Mouse (Mus musculus) ES-E14 (cell line): ENCODE results near the gene Zfp423. TPM values are rescaled to one million over a fixed set of nuclear protein-coding genes. Genes with fewer than 3 reads are reported as not detected.

ENCODE experiments used
- DNase-seq: peaks from one replicate; pipeline ENCODE4 v3.0.0-alpha.2; 2013; ENCODE audit warnings: low read depth, low spot score
- H3K27ac ChIP-seq: 2 replicates; pipeline ENCODE4 v1.5.1; 2012; ENCODE audit warnings: low read depth, mild to moderate bottlenecking, low read length, moderate library complexity, mixed read lengths; ENCODE audit not compliant: poor library complexity, insufficient read depth, severe bottlenecking
- H3K36me3 ChIP-seq: 2 replicates; pipeline ENCODE4 v1.6.1; 2012; ENCODE audit warnings: mild to moderate bottlenecking, low read length, moderate library complexity, mixed read lengths; ENCODE audit not compliant: control insufficient read depth, poor library complexity, insufficient read depth, severe bottlenecking
- H3K4me1 ChIP-seq, 2 experiments: fragments of 150-350 bp in 1 of 2; sonication (generic) in 1 of 2; 2 replicates each; pipeline ENCODE4 v1.6.1; 2012; ENCODE audit warnings: low read length in 2 of 2, mild to moderate bottlenecking in 1 of 2, mixed read lengths in 1 of 2; ENCODE audit not compliant: control insufficient read depth in 2 of 2, insufficient read depth in 2 of 2, poor library complexity in 1 of 2
- H3K4me3 ChIP-seq, 2 experiments: fragments of 150-350 bp in 1 of 2; sonication (generic) in 1 of 2; 2 replicates each; pipeline ENCODE4 v1.5.1; 2012; ENCODE audit warnings: low read length in 2 of 2, low read depth in 1 of 2, mild to moderate bottlenecking in 1 of 2, mixed read lengths in 1 of 2; ENCODE audit not compliant: insufficient read depth in 1 of 2, poor library complexity in 1 of 2, severe bottlenecking in 1 of 2
- H3K9ac ChIP-seq: 2 replicates; pipeline ENCODE4 v1.6.1; 2012; ENCODE audit warnings: low read depth, mild to moderate bottlenecking, low read length, mixed read lengths; ENCODE audit not compliant: poor library complexity, insufficient read depth, severe bottlenecking
- H3K9me3 ChIP-seq: fragments of 150-350 bp; sonication (generic); 2 replicates; pipeline ENCODE4 v1.6.1; 2012; ENCODE audit warnings: low read depth, mild to moderate bottlenecking, low read length; ENCODE audit not compliant: control insufficient read depth, insufficient read depth
- CHD2 ChIP-seq: IDR thresholded peaks from 2 replicates; pipeline ENCODE4 v1.6.1; 2014; ENCODE audit warnings: mild to moderate bottlenecking, low read depth, low read length, inconsistent platforms
- HCFC1 ChIP-seq: IDR thresholded peaks from 2 replicates; pipeline ENCODE4 v1.6.1; 2012; ENCODE audit warnings: low read length, inconsistent platforms, borderline replicate concordance; ENCODE audit not compliant: insufficient read depth
- MAFK ChIP-seq: IDR thresholded peaks from 2 replicates; pipeline ENCODE4 v1.6.1; 2014; ENCODE audit warnings: mild to moderate bottlenecking, low read depth, low read length, inconsistent platforms; ENCODE audit not compliant: insufficient read depth
- ZC3H11A ChIP-seq: IDR thresholded peaks from 2 replicates; pipeline ENCODE4 v1.6.1; 2012; ENCODE audit warnings: low read depth, mild to moderate bottlenecking, inconsistent platforms, low read length, borderline replicate concordance
- ZNF384 ChIP-seq: IDR thresholded peaks from 2 replicates; pipeline ENCODE4 v1.6.1; 2012; ENCODE audit warnings: low read depth, low read length, inconsistent platforms
- in situ Hi-C, 2 experiments: fragments of 600-800 bp; cut with MboI; formaldehyde crosslinking; loops; one replicate each; pipeline ENCODE4 v1.15.1; 2025; ENCODE audit warnings: low sequenced_read_pairs in 2 of 2, inconsistent platforms in 1 of 2; ENCODE audit not compliant: unreplicated experiment in 2 of 2
- total RNA-seq: library from RNA; depleted of rRNA; stranded (reverse); fragments of 300-350 nt; gene quantifications from 2 replicates; pipeline ENCODE4 v1.2.3, GENCODE M21; 2012

Zfp423 gene
- total RNA-seq, 1 experiment: 23.2 TPM

GRCm38 (mm10) chr8:87953473-87953872 lies 5.9 kb downstream of the Zfp423 start:
- Histone ChIP-seq H3K36me3 (no peaks in the 10 kb centered on the region), H3K27ac (no peak overlapping the region), H3K4me1 (peaks cover 0 to 11% of the 10 kb centered on the region in 2 experiments; a peak in 3 of 4 replicates), H3K9ac (no peak overlapping the region), H3K4me3 (no peak overlapping the region), H3K9me3 (no peaks in the 10 kb centered on the region)
- in situ Hi-C loops: no loop called here
- TF ChIP-seq ZNF384 (no peak), CHD2 (no peak), HCFC1 (no peak), MAFK (no peak)
- DNase-seq: no peak

GRCm38 (mm10) chr8:87952298-87952697 lies 7.1 kb downstream of the Zfp423 start:
- H3K36me3 ChIP-seq: no peaks in the 10 kb centered on the region
- H3K9me3 ChIP-seq: no peaks in the 10 kb centered on the region
- no peak overlapping the region for H3K9ac ChIP-seq
- H3K27ac ChIP-seq: no peak overlapping the region
- no peak overlapping the region for H3K4me3 ChIP-seq
- in situ Hi-C loops: no loop called here
- DNase-seq: no peak
- no peak for TF ChIP-seq CHD2
- TF ChIP-seq ZNF384: no peak
- TF ChIP-seq ZC3H11A: no peak
- no peak for TF ChIP-seq HCFC1
- TF ChIP-seq MAFK: no peak
- peaks cover 0 to 11% of the 10 kb centered on the region in 2 experiments; a peak in 2 of 4 replicates for H3K4me1 ChIP-seq

- Histone ChIP-seq H3K27ac (no peak overlapping the region), H3K4me1 (peaks cover 6 to 36% of the 10 kb centered on the region in 2 experiments; a peak in 3 of 4 replicates), H3K9ac (no peak overlapping the region), H3K9me3 (no peaks in the 10 kb centered on the region), H3K4me3 (peak overlapping the region; percentile 61 to 67), H3K36me3 (no peaks in the 10 kb centered on the region)
- DNase-seq: no peak
- in situ Hi-C loops: no loop called here
- TF ChIP-seq ZC3H11A: no peak
- no peak for TF ChIP-seq ZNF384
- no peak for TF ChIP-seq HCFC1
- TF ChIP-seq MAFK: no peak
- no peak for TF ChIP-seq CHD2
Measured at GRCm38 (mm10) chr8:87944225-87944934, 15.0 kb downstream of the Zfp423 start.

- no peak overlapping the region for H3K27ac ChIP-seq
- H3K9me3 ChIP-seq: no peaks in the 10 kb centered on the region
- H3K9ac ChIP-seq: peak overlapping the region; percentile 57
- no peak for TF ChIP-seq ZC3H11A
- TF ChIP-seq MAFK: no peak
- TF ChIP-seq CHD2: no peak
- no peak for TF ChIP-seq ZNF384
- no peak for TF ChIP-seq HCFC1
- no peak for DNase-seq
- H3K4me1 ChIP-seq: peaks cover 9 to 36% of the 10 kb centered on the region in 2 experiments; a peak in 3 of 4 replicates
- H3K4me3 ChIP-seq: peak overlapping the region; percentile 61 to 67
- no peaks in the 10 kb centered on the region for H3K36me3 ChIP-seq
- in situ Hi-C loops: no loop called here
Measured at GRCm38 (mm10) chr8:87943651-87944091, 15.7 kb downstream of the Zfp423 start.
